Mouse (Mus musculus) layer of hippocampus, adult 8-10 months (tissue): ENCODE data around the gene Terf2. TPM values are rescaled to one million over a fixed set of nuclear protein-coding genes. Genes with fewer than 3 reads are reported as not detected.
"Not testable (repeated sequence)": the region's sequence is repeated elsewhere in the genome, so short reads cannot be mapped to it uniquely, and the experiment has no call there.

Source experiments
- DNase-seq, 2 experiments: peaks; one replicate each; pipeline ENCODE4 v3.0.0; 2022; ENCODE audit warnings: low spot score in 2 of 2
- total RNA-seq, 4 experiments: library from RNA; stranded (reverse); gene quantifications; 2 replicates each; pipeline ENCODE4 v1.2.4; 2022

Gene Terf2
- total RNA-seq, 4 experiments from 2014 or later: 33.5 to 41.3 (median 35.6) TPM

- DNase-seq: no peak
Observed at GRCm38 (mm10) chr8:107062613-107063012, 33.7 kb downstream of the Terf2 start.

- peak in 1 of 2 experiments; percentile 45 for DNase-seq
Observed at GRCm38 (mm10) chr8:107056973-107057369, 39.4 kb downstream of the Terf2 start.

- peak; percentile 97 for DNase-seq
Observed at GRCm38 (mm10) chr8:107056076-107056972, 40.0 kb downstream of the Terf2 start, which contains the start of the genes Cog8 and Nip7. TSS of gene Cog8 (minus strand) at chr8:107056689. TSS of gene Nip7 (plus strand) at chr8:107056877.

GRCm38 (mm10) chr8:107052046-107052445 is 44.3 kb downstream of the Terf2 start:
- DNase-seq: no peak

- no peak for DNase-seq
Observed at GRCm38 (mm10) chr8:107049480-107049879, 46.9 kb downstream of the Terf2 start.

- peak; percentile 79 to 84 for DNase-seq
Observed at GRCm38 (mm10) chr8:107048061-107048941, 48.0 kb downstream of the Terf2 start, which contains the start of gene Pdf. TSS of gene Pdf (minus strand) at chr8:107048614.

GRCm38 (mm10) chr8:107046976-107047375 is 49.4 kb downstream of the Terf2 start:
- DNase-seq: no peak

GRCm38 (mm10) chr8:107045478-107045877 is 50.9 kb downstream of the Terf2 start:
- DNase-seq: no peak

- DNase-seq: no peak
Observed at GRCm38 (mm10) chr8:107040632-107041031, 55.7 kb downstream of the Terf2 start.

- DNase-seq: no peak
Observed at GRCm38 (mm10) chr8:107036626-107037025, 59.7 kb downstream of the Terf2 start.

GRCm38 (mm10) chr8:107035641-107036040 is 60.7 kb downstream of the Terf2 start:
- DNase-seq: no peak

- DNase-seq: not testable (repeated sequence)
Observed at GRCm38 (mm10) chr8:107033609-107034008, 62.7 kb downstream of the Terf2 start.

GRCm38 (mm10) chr8:107031577-107032090 is 64.7 kb downstream of the Terf2 start:
- peak in 1 of 2 experiments; percentile 31 for DNase-seq

- peak; percentile 91 to 94 for DNase-seq
Observed at GRCm38 (mm10) chr8:107030650-107031576, 65.4 kb downstream of the Terf2 start, which contains the start of gene Vps4a. TSS of gene Vps4a (plus strand) at chr8:107031222.

GRCm38 (mm10) chr8:107030058-107030457 is 66.3 kb downstream of the Terf2 start:
- no peak for DNase-seq

- no peak for DNase-seq
Observed at GRCm38 (mm10) chr8:107029310-107029709, 67.0 kb downstream of the Terf2 start.

GRCm38 (mm10) chr8:107023479-107023878 is 72.9 kb downstream of the Terf2 start:
- no peak for DNase-seq
